Mouse (Mus musculus) ES-E14 (cell line): ENCODE measurements at regions not wholly inside any gene's neighbourhood (a gene's known extent, or its start where the extent isn't known, plus 50 kb on each side); places are given as distances from the start of the nearest gene placed in this dataset.

Experiments used
- DNase-seq: peaks from one replicate; pipeline ENCODE4 v3.0.0-alpha.2; 2013; ENCODE audit warnings: low read depth, low spot score
- H3K27ac ChIP-seq: 2 replicates; pipeline ENCODE4 v1.5.1; 2012; ENCODE audit warnings: low read depth, mild to moderate bottlenecking, low read length, moderate library complexity, mixed read lengths; ENCODE audit not compliant: poor library complexity, insufficient read depth, severe bottlenecking
- H3K36me3 ChIP-seq: 2 replicates; pipeline ENCODE4 v1.6.1; 2012; ENCODE audit warnings: mild to moderate bottlenecking, low read length, moderate library complexity, mixed read lengths; ENCODE audit not compliant: control insufficient read depth, poor library complexity, insufficient read depth, severe bottlenecking
- H3K4me1 ChIP-seq, 2 experiments: fragments of 150-350 bp in 1 of 2; sonication (generic) in 1 of 2; 2 replicates each; pipeline ENCODE4 v1.6.1; 2012; ENCODE audit warnings: low read length in 2 of 2, mild to moderate bottlenecking in 1 of 2, mixed read lengths in 1 of 2; ENCODE audit not compliant: control insufficient read depth in 2 of 2, insufficient read depth in 2 of 2, poor library complexity in 1 of 2
- H3K4me3 ChIP-seq, 2 experiments: fragments of 150-350 bp in 1 of 2; sonication (generic) in 1 of 2; 2 replicates each; pipeline ENCODE4 v1.5.1; 2012; ENCODE audit warnings: low read length in 2 of 2, low read depth in 1 of 2, mild to moderate bottlenecking in 1 of 2, mixed read lengths in 1 of 2; ENCODE audit not compliant: insufficient read depth in 1 of 2, poor library complexity in 1 of 2, severe bottlenecking in 1 of 2
- H3K9ac ChIP-seq: 2 replicates; pipeline ENCODE4 v1.6.1; 2012; ENCODE audit warnings: low read depth, mild to moderate bottlenecking, low read length, mixed read lengths; ENCODE audit not compliant: poor library complexity, insufficient read depth, severe bottlenecking
- H3K9me3 ChIP-seq: fragments of 150-350 bp; sonication (generic); 2 replicates; pipeline ENCODE4 v1.6.1; 2012; ENCODE audit warnings: low read depth, mild to moderate bottlenecking, low read length; ENCODE audit not compliant: control insufficient read depth, insufficient read depth
- CHD2 ChIP-seq: IDR thresholded peaks from 2 replicates; pipeline ENCODE4 v1.6.1; 2014; ENCODE audit warnings: mild to moderate bottlenecking, low read depth, low read length, inconsistent platforms
- HCFC1 ChIP-seq: IDR thresholded peaks from 2 replicates; pipeline ENCODE4 v1.6.1; 2012; ENCODE audit warnings: low read length, inconsistent platforms, borderline replicate concordance; ENCODE audit not compliant: insufficient read depth
- MAFK ChIP-seq: IDR thresholded peaks from 2 replicates; pipeline ENCODE4 v1.6.1; 2014; ENCODE audit warnings: mild to moderate bottlenecking, low read depth, low read length, inconsistent platforms; ENCODE audit not compliant: insufficient read depth
- ZC3H11A ChIP-seq: IDR thresholded peaks from 2 replicates; pipeline ENCODE4 v1.6.1; 2012; ENCODE audit warnings: low read depth, mild to moderate bottlenecking, inconsistent platforms, low read length, borderline replicate concordance
- ZNF384 ChIP-seq: IDR thresholded peaks from 2 replicates; pipeline ENCODE4 v1.6.1; 2012; ENCODE audit warnings: low read depth, low read length, inconsistent platforms
- in situ Hi-C, 2 experiments: fragments of 600-800 bp; cut with MboI; formaldehyde crosslinking; loops; one replicate each; pipeline ENCODE4 v1.15.1; 2025; ENCODE audit warnings: low sequenced_read_pairs in 2 of 2, inconsistent platforms in 1 of 2; ENCODE audit not compliant: unreplicated experiment in 2 of 2

DNA sequence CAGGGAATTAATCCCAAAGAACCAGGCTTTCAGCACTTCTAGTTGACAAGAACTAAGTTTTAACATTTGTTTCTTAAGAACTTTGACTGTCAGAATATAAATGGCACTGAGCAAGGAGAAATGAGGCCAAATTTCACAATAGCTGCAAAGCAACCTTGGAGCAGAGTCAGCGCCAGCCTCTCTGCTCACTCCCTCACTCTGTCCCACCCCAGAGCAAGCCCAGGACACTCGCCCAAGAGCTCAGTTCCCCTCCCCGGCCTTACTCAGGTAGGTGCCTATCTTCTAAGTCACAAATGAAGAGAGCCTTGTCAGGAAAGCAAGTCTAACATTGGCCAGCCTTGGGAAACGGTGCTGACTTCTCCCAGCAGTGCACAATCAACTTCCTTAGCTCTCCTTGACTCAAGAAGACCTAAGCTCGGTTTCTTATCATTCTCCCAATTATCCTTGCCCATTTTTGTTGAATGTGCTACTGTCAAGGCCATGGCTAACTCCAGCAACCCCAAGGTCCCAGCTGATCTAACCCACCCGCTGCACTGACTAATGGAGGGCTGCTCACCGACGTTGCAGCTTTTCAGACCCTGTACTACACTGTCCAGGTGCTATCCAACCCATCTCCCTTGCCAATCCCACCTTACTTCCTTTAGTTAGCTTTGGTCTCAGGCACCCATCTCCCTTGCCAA lies 219.5 kb upstream of the Klf14 start:
- TF ChIP-seq MAFK (no peak), HCFC1 (no peak), CHD2 (no peak), ZNF384 (no peak), ZC3H11A (no peak)
- no peaks in the 10 kb centered on the region; the same call in 1 of the 2 replicates for H3K36me3 ChIP-seq

DNA sequence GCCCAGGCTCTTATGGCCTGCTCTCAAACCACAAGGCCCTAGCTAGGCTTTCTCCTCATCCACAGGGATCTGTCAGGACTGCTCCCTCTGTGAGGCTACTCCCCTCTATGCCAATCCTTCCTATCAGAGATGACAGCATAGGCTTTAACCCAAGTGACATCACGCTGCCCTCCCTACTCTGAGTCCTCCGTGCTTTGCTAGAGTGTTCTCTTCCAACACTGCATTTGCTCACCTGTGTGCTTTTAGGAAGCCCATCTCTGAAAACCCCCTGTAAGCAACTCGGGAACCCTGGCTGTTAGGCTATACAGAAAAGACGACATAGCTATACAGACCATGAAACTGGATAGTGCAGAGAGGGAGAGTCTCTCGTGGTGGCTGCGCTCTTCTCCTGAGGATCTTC lies 216.3 kb upstream of the Mkln1 start:
- Histone ChIP-seq H3K9ac (no peak overlapping the region), H3K27ac (no peak overlapping the region), H3K9me3 (no peaks in the 10 kb centered on the region), H3K4me1 (no peaks in the 10 kb centered on the region), H3K4me3 (no peak overlapping the region), H3K36me3 (no peaks in the 10 kb centered on the region)
- TF ChIP-seq ZC3H11A (no peak), HCFC1 (no peak), ZNF384 (no peak), MAFK (no peak), CHD2 (no peak)
- no peak for DNase-seq
- in situ Hi-C loops, result no loop called here

More for the DNA sequence above, 219.5 kb upstream of the Klf14 start:
- in situ Hi-C loops, result no loop called here
- Histone ChIP-seq H3K27ac (no peak overlapping the region), H3K9me3 (no peaks in the 10 kb centered on the region), H3K9ac (no peak overlapping the region), H3K4me3 (no peak overlapping the region), H3K4me1 (no peaks in the 10 kb centered on the region)
- no peak for DNase-seq

DNA sequence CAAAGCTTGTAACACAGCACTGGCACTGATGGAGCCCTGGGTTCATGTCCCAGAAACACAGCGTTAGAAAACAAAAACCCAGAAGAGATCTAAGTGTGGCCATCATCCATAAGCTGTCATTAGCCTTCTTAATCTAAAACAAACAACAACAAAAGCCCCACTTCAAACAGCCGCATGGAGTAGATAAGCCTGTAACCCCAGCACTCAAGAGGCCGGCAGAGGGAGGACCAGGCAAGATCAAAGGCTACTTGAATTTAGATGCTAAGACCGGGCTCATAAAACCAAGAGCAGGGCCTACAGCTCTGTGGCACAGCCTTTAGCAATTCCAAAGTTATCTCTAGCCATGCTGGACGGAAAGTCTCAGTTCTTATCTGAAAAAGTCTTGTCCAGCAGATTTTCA lies 215.4 kb upstream of the Mkln1 start:
- DNase-seq, result no peak
- TF ChIP-seq CHD2 (no peak), ZNF384 (no peak), HCFC1 (no peak), ZC3H11A (no peak), MAFK (no peak)

DNA sequence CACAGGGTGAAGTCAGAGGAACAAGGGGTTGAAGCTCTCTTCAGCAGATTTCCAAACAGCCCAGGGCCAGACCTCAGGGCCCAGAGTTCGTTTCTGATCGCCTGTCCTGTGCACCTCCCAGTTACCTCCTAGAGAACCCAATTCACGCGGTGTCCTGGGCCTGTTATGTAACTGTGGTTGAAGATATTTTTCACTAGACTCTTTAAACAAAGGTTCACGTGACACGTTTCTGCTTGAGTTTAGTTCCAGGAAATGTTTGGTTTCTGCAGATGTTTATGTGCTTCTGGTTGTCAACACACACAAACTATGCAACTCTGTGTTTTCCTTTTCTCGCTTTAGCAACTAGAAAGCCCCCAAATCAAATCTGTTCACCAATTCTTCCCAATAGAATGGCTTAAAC lies 214.0 kb upstream of the Mkln1 start:
- H3K9ac ChIP-seq, result no peak overlapping the region
- no peaks in the 10 kb centered on the region for H3K9me3 ChIP-seq
- H3K4me3 ChIP-seq, result no peak overlapping the region
- no peak for TF ChIP-seq MAFK
- no peak for TF ChIP-seq CHD2
- TF ChIP-seq ZNF384, result no peak
- no peak for TF ChIP-seq ZC3H11A
- TF ChIP-seq HCFC1, result no peak
- no peak for DNase-seq
- H3K27ac ChIP-seq, result no peak overlapping the region
- in situ Hi-C loops, result no loop called here
- H3K4me1 ChIP-seq, result no peaks in the 10 kb centered on the region
- no peaks in the 10 kb centered on the region for H3K36me3 ChIP-seq

More for the DNA sequence above, 215.4 kb upstream of the Mkln1 start:
- no peaks in the 10 kb centered on the region for H3K36me3 ChIP-seq
- no peaks in the 10 kb centered on the region for H3K4me1 ChIP-seq
- no peak overlapping the region for H3K4me3 ChIP-seq
- H3K9me3 ChIP-seq, result no peaks in the 10 kb centered on the region
- in situ Hi-C loops, result no loop called here
- H3K27ac ChIP-seq, result no peak overlapping the region
- no peak overlapping the region for H3K9ac ChIP-seq
